Mouse (Mus musculus): ENCODE measurements around the gene Col1a2. TPM values are rescaled to one million over a fixed set of nuclear protein-coding genes. Genes with fewer than 3 reads are reported as not detected.

The Col1a2 gene
- polyA plus RNA-seq, 1 experiment, result 55.7 TPM

DNA sequence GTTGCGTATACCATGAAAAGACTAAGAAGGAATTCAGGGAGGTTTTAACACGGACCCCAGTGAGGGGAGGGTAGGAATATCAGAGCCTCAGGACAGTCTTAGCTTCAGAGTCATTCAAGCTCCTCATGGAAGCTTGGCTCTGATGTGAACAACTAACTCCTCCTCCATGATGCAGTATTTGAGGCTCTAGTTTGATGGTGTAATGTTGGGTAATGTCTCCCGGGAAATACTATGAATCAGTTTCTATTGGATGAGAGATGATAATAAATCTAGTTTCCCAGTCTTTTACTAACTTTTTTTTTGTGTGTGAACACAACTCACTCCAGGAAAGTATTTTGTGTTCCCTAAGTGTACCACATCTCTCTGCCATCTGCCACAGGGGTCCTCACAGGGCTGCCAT, 84.1 kb downstream of the Col1a2 start:
- no peak overlapping the region for H3K27ac ChIP-seq (replicated peaks; ENCODE audit: low read depth, low read length)
- no peak overlapping the region for H3K4me3 ChIP-seq (ENCODE audit: insufficient read depth, low read depth, low read length)
- no peaks in the 10 kb centered on the region for H3K4me1 ChIP-seq (ENCODE audit: control insufficient read depth, insufficient read depth, insufficient read length, low read length)

- no peaks in the 10 kb centered on the region for H3K4me1 ChIP-seq (ENCODE audit: control insufficient read depth, insufficient read depth, insufficient read length, low read length)
- H3K27ac ChIP-seq (replicated peaks; ENCODE audit: low read depth, low read length), result no peak overlapping the region
- H3K4me3 ChIP-seq (ENCODE audit: insufficient read depth, low read depth, low read length), result no peak overlapping the region
Measured at GRCm38 (mm10) chr6:4590089-4590488, 85.5 kb downstream of the Col1a2 start.

Other genes with a start within 250 kb of the Col1a2 start
- 10.3 and 13.0 TPM in 2 replicates for gene Casd1, start 96.0 kb downstream of the Col1a2 start, polyA plus RNA-seq (2012; ENCODE audit: insufficient read depth, insufficient read length, missing spikeins)
- gene Sgce, start 242.4 kb downstream of the Col1a2 start, polyA plus RNA-seq (2012; ENCODE audit: insufficient read depth, insufficient read length, missing spikeins), result 39.0 and 41.2 TPM in 2 replicates
- gene Peg10, start 242.5 kb downstream of the Col1a2 start, polyA plus RNA-seq (2012; ENCODE audit: insufficient read depth, insufficient read length, missing spikeins), result 0.67 and 0.91 TPM in 2 replicates

All from brown adipose tissue, adult 24 weeks (tissue).